In the genomic region with DNA sequence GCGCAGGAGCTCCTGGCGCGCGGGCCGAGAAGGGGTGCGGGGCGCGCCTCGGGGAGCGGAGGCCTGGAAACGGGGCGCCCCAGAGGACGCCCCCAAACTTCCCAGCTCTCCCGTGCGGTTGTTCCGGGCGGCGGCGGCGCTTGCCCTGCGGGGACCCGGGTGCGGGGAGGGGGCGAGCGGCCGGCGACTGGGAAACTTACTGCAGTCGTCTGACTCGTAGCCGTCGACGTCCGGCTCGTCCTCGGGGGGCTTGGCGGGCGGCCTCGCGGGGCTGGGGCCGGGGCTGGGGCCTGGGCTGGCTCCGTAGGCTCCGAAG, we compare ENCODE assay signal across 8 mouse cellular contexts. TPM values are rescaled to one million over a fixed set of nuclear protein-coding genes. Genes with fewer than 3 reads are reported as not detected.
DNase-seq lines count a peak whose midpoint lies in the region; ATAC-seq and TF ChIP-seq lines count a peak whose summit lies in the region.

No protein-coding gene starts in this region.

- intact Hi-C loops in gastrocnemius, postnatal 36 days (cut with DNase I): no loop called here

- no peaks in the 10 kb centered on the region for H3K36me3 ChIP-seq in E14TG2a.4 (ENCODE audit: insufficient read depth, low read length)
- H3K36me3 ChIP-seq in forebrain, postnatal 0 days (ENCODE audit: insufficient read depth): no peaks in the 10 kb centered on the region
- H3K36me3 ChIP-seq in liver, embryonic 15.5 days (replicated peaks): no peaks in the 10 kb centered on the region

- no peak for TF ChIP-seq CTCF in E14TG2a.4 (conservative IDR thresholded peaks at IDR 0.05; ENCODE audit: low read length)
- no peak for TF ChIP-seq CTCF in forebrain, postnatal 0 days (IDR thresholded peaks at IDR 0.05; ENCODE audit: low read depth)

- peaks cover 79% of the 10 kb centered on the region for H3K27me3 ChIP-seq in E14TG2a.4 (ENCODE audit: insufficient read depth, low read length)
- H3K27me3 ChIP-seq in forebrain, postnatal 0 days (ENCODE audit: insufficient read depth, low read length): peaks cover 21% of the 10 kb centered on the region
- H3K27me3 ChIP-seq in liver, embryonic 15.5 days: peaks cover 74% of the 10 kb centered on the region

- peak overlapping the region; percentile 76 for H3K4me3 ChIP-seq in E14TG2a.4 (replicated peaks; ENCODE audit: low read length)
- peak overlapping the region; percentile 55 for H3K4me3 ChIP-seq in forebrain, postnatal 0 days (ENCODE audit: low read depth, low read length)
- H3K4me3 ChIP-seq in liver, embryonic 15.5 days (replicated peaks): peak overlapping the region; percentile 37

- no peak overlapping the region for H3K27ac ChIP-seq in forebrain, postnatal 0 days (ENCODE audit: low read depth, low read length)
- H3K27ac ChIP-seq in liver, embryonic 15.5 days (replicated peaks): no peak overlapping the region

- H3K9me3 ChIP-seq in E14TG2a.4 (ENCODE audit: low read length): no peaks in the 10 kb centered on the region
- no peaks in the 10 kb centered on the region for H3K9me3 ChIP-seq in forebrain, postnatal 0 days (ENCODE audit: low read length)
- H3K9me3 ChIP-seq in liver, embryonic 15.5 days (replicated peaks): no peaks in the 10 kb centered on the region

- peak; percentile 10; the same call in 1 of the 2 replicates for ATAC-seq in forebrain, postnatal 0 days
- no peak for ATAC-seq in liver, embryonic 15.5 days (ENCODE audit: insufficient read depth)
- no peak for ATAC-seq in monocyte, adult 5-6 weeks (replicated peaks; ENCODE audit: insufficient number of reproducible peaks, low FRiP score, low TSS enrichment, poor library complexity, severe bottlenecking)

- WGBS in forebrain, postnatal 0 days: 1% methylated on average over 42 of the region's 42 CpGs
- 4% methylated on average over 42 of the region's 42 CpGs for WGBS in liver, embryonic 15.5 days (ENCODE audit: insufficient replicate concordance)

- H3K9ac ChIP-seq in forebrain, postnatal 0 days: peak overlapping the region; percentile 57
- no peak overlapping the region for H3K9ac ChIP-seq in liver, embryonic 15.5 days

- peaks cover 25% of the 10 kb centered on the region for H3K4me1 ChIP-seq in E14TG2a.4 (replicated peaks; ENCODE audit: low read depth, low read length)
- H3K4me1 ChIP-seq in forebrain, postnatal 0 days (ENCODE audit: insufficient read depth): no peaks in the 10 kb centered on the region
- peaks cover 5% of the 10 kb centered on the region for H3K4me1 ChIP-seq in liver, embryonic 15.5 days (replicated peaks)

- DNase-seq in gastrocnemius, postnatal 10 days: peak; percentile 34
- no peak for DNase-seq in gastrocnemius, postnatal 36 days
- DNase-seq in forebrain, postnatal 0 days: peak; percentile 33
- DNase-seq in embryo, embryonic 10.5 days (ENCODE audit: low spot score): no peak
- no peak for DNase-seq in urinary bladder, postnatal 4 days (ENCODE audit: low spot score in 2 of 2)

- peak overlapping the region; percentile 61 for H3K4me2 ChIP-seq in forebrain, postnatal 0 days (ENCODE audit: low read depth)
- peak overlapping the region; percentile 51 for H3K4me2 ChIP-seq in liver, embryonic 15.5 days

RNA-seq across cellular contexts. Expression of a gene that starts 0.6 kb away (rescaled TPM):
- total RNA-seq in gastrocnemius, postnatal 10 days (2021): 1 to 10 TPM; 1.0 TPM
- 1 to 10 TPM in 1 of 2 experiments, under 1 TPM in 1; 0.84 to 1.1 TPM for total RNA-seq in gastrocnemius, postnatal 36 days (2021)
- 13.3 and 16.2 TPM in 2 replicates for total RNA-seq in forebrain, postnatal 0 days (2014; rRNA removed)
- polyA plus RNA-seq in forebrain, postnatal 0 days (2015; fragmentation: Nextera tagmentation; extraction: Ambion mirVana): 3.5 and 5.3 TPM in 2 replicates
- 0.02 TPM in 1 of 2 replicates, not detected in the other for polyA plus RNA-seq in liver, embryonic 15.5 days (2015; fragmentation: Nextera tagmentation; extraction: Ambion mirVana)
- not detected in 3 replicates for total RNA-seq in monocyte, adult 5-6 weeks (2017)

Comparison
In these comparisons a context has a peak if more than half of its experiments do, and no peak if none do; other contexts are left out.
1. DNase-seq: peak in gastrocnemius, postnatal 10 days (single experiment) and forebrain, postnatal 0 days (single experiment); none in gastrocnemius, postnatal 36 days (0 of 2), embryo, embryonic 10.5 days (single experiment) and urinary bladder, postnatal 4 days (0 of 2).
2. Peak in every context shown above with its lines, with median percentiles within 50 percentile points of each other: H3K4me3 ChIP-seq.